32 mouse cellular contexts compared by ENCODE assay signal in the genomic region with DNA sequence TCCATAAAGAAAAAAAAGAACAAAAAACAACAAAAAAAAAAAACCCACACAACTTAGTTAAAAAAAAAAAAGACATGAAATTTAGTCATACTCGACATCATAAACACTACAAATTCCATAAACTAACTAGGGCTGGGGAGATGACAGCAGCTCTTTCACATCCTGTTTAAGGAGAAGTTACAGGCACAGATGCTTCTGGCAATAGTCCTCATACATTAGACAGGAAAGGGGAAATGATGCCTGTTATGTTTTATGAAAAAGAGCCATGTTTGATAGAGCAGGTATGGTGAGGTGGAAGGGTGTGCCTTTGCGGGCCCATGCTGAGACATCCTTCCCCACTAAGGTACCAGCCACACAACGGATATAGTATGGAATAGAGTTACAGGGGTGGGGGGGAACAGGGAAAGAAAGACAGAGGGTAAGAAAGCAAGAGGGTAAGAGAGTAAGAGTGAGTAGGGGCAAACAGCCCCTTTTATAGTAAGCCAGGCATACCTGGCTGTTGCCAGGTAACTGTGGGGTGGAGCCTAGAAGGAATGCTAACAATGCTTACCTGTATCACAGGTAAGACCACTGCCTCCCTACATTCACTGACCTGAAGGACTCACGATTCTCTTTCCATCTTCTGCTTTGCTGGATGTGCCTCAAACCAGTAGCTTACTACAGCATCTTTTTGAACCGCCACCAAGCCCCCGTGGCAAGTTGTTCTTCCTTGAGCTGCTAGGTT. TPM values are rescaled to one million over a fixed set of nuclear protein-coding genes. Genes with fewer than 3 reads are reported as not detected.
DNase-seq lines count a peak whose midpoint lies in the region; ATAC-seq lines count a peak whose summit lies in the region.
"Had no signal": no experiment of that assay in that cellular context is flagged by ENCODE, and none has a peak within 500 bp of the region (broad histone marks: within the 10 kb centered on the region; RNA-seq: fewer than 3 reads in every experiment).

No protein-coding gene starts in this region.

- WGBS in embryonic facial prominence, embryonic 14.5 days = 57% methylated on average over 6 of the region's 6 CpGs
- 65% methylated on average over 6 of the region's 6 CpGs for WGBS in embryonic facial prominence, embryonic 10.5 days
- WGBS in lung, embryonic 16.5 days = 36% methylated on average over 6 of the region's 6 CpGs
- WGBS in kidney, embryonic 16.5 days = 57% methylated on average over 6 of the region's 6 CpGs

- no peak for DNase-seq in embryonic facial prominence, embryonic 14.5 days (ENCODE audit: low spot score)
- no peak for DNase-seq in embryonic facial prominence, embryonic 10.5 days (ENCODE audit: low spot score)
- no peak for DNase-seq in lung, postnatal 4 days
- DNase-seq in A20 (ENCODE audit: low read depth, low spot score) = peak; percentile 33
- DNase-seq in retina, postnatal 1 day = no peak
- DNase-seq: adrenal gland, postnatal 10 days; adrenal gland, postnatal 36 days; B cell, adult 2 months; cerebellum, adult 18-20 months; cerebellum, adult 9-10 months; cerebellum, postnatal 25 days; embryo, embryonic 11 days; forebrain, postnatal 0 days; gastrocnemius, adult 2 months; gastrocnemius, postnatal 14 days; heart, adult 18-20 months; heart, postnatal 10 days; heart, postnatal 36 days had no signal

- H3K4me2 ChIP-seq in embryonic facial prominence, embryonic 14.5 days (ENCODE audit: low read depth, low read length) = no peak overlapping the region
- H3K4me2 ChIP-seq in lung, embryonic 16.5 days (ENCODE audit: low read depth, low read length) = no peak overlapping the region; the same call in 1 of the 2 replicates
- H3K4me2 ChIP-seq in kidney, embryonic 16.5 days (replicated peaks; ENCODE audit: low read depth, low read length) = no peak overlapping the region
- H3K4me2 ChIP-seq: embryonic facial prominence, embryonic 15.5 days; heart, embryonic 12.5 days; heart, embryonic 15.5 days; hindbrain, embryonic 14.5 days had no signal

- no peaks in the 10 kb centered on the region for H3K36me3 ChIP-seq in embryonic facial prominence, embryonic 14.5 days (ENCODE audit: control insufficient read depth, insufficient read depth, low read length)
- H3K36me3 ChIP-seq in embryonic facial prominence, embryonic 10.5 days (replicated peaks) = no peaks in the 10 kb centered on the region
- no peaks in the 10 kb centered on the region for H3K36me3 ChIP-seq in lung, embryonic 16.5 days (ENCODE audit: control insufficient read depth, insufficient read depth, low read length)
- H3K36me3 ChIP-seq in kidney, embryonic 16.5 days (ENCODE audit: insufficient read depth, low read length) = no peaks in the 10 kb centered on the region
- H3K36me3 ChIP-seq: embryonic facial prominence, embryonic 15.5 days; heart, embryonic 15.5 days; hindbrain, embryonic 10.5 days had no signal

- no peak overlapping the region for H3K9ac ChIP-seq in embryonic facial prominence, embryonic 14.5 days (ENCODE audit: low read depth, low read length)
- H3K9ac ChIP-seq in lung, embryonic 16.5 days (ENCODE audit: low read length) = no peak overlapping the region
- no peak overlapping the region for H3K9ac ChIP-seq in kidney, embryonic 16.5 days (replicated peaks; ENCODE audit: low read length)
- H3K9ac ChIP-seq: embryonic facial prominence, embryonic 15.5 days; forebrain, postnatal 0 days; heart, embryonic 12.5 days; heart, embryonic 15.5 days; hindbrain, embryonic 14.5 days had no signal

- 0 out of 2 replicates have a peak, but pooled peaks have one; percentile 37 for ATAC-seq in embryonic facial prominence, embryonic 14.5 days (ENCODE audit: low read depth)
- peak; percentile 54 for ATAC-seq in lung, embryonic 16.5 days (ENCODE audit: low read depth)
- peak; percentile 94 for ATAC-seq in megakaryocyte, adult 5-6 weeks (ENCODE audit: poor library complexity, severe bottlenecking)
- no peak for ATAC-seq in kidney, embryonic 16.5 days (ENCODE audit: low FRiP score, low TSS enrichment)
- ATAC-seq: forebrain, embryonic 14.5 days; forebrain, postnatal 0 days; hindbrain, postnatal 0 days; Patski had no signal

- no peaks in the 10 kb centered on the region for H3K9me3 ChIP-seq in embryonic facial prominence, embryonic 14.5 days (ENCODE audit: control insufficient read depth, low read length)
- no peaks in the 10 kb centered on the region for H3K9me3 ChIP-seq in embryonic facial prominence, embryonic 10.5 days
- no peaks in the 10 kb centered on the region for H3K9me3 ChIP-seq in lung, embryonic 16.5 days (ENCODE audit: control insufficient read depth, low read length)
- no peaks in the 10 kb centered on the region for H3K9me3 ChIP-seq in kidney, embryonic 16.5 days (ENCODE audit: low read length)
- H3K9me3 ChIP-seq: embryonic facial prominence, embryonic 15.5 days; G1E; heart, embryonic 12.5 days; heart, embryonic 15.5 days; hindbrain, embryonic 10.5 days had no signal

- H3K4me1 ChIP-seq in embryonic facial prominence, embryonic 14.5 days (ENCODE audit: control insufficient read depth, insufficient read depth, low read length) = no peaks in the 10 kb centered on the region
- no peaks in the 10 kb centered on the region for H3K4me1 ChIP-seq in embryonic facial prominence, embryonic 10.5 days
- H3K4me1 ChIP-seq in lung, embryonic 16.5 days (replicated peaks; ENCODE audit: control insufficient read depth, insufficient read depth, low read length) = 0 out of 2 replicates have a peak, but pooled peaks cover 2% of the 10 kb centered on the region
- no peaks in the 10 kb centered on the region for H3K4me1 ChIP-seq in kidney, embryonic 16.5 days (ENCODE audit: insufficient read depth, low read length)
- H3K4me1 ChIP-seq: embryonic facial prominence, embryonic 15.5 days; heart, embryonic 12.5 days; heart, embryonic 15.5 days; hindbrain, embryonic 10.5 days had no signal

- no peak overlapping the region for H3K4me3 ChIP-seq in embryonic facial prominence, embryonic 14.5 days (ENCODE audit: low read depth, low read length)
- H3K4me3 ChIP-seq in embryonic facial prominence, embryonic 10.5 days = no peak overlapping the region
- no peak overlapping the region for H3K4me3 ChIP-seq in lung, embryonic 16.5 days (ENCODE audit: low read length)
- no peak overlapping the region for H3K4me3 ChIP-seq in kidney, embryonic 16.5 days (ENCODE audit: low read length)
- H3K4me3 ChIP-seq: embryonic facial prominence, embryonic 15.5 days; gastrocnemius, adult 2 months; heart, embryonic 12.5 days; heart, embryonic 15.5 days; hindbrain, embryonic 10.5 days had no signal

- H3K27ac ChIP-seq in embryonic facial prominence, embryonic 14.5 days (replicated peaks; ENCODE audit: low read depth, low read length) = no peak overlapping the region
- H3K27ac ChIP-seq in embryonic facial prominence, embryonic 10.5 days (replicated peaks) = no peak overlapping the region
- H3K27ac ChIP-seq in lung, embryonic 16.5 days (ENCODE audit: low read length) = peak overlapping the region; percentile 44; the same call in 1 of the 2 replicates
- no peak overlapping the region for H3K27ac ChIP-seq in kidney, embryonic 16.5 days (ENCODE audit: low read length)
- H3K27ac ChIP-seq: embryonic facial prominence, embryonic 15.5 days; gastrocnemius, adult 2 months; heart, embryonic 15.5 days; hindbrain, embryonic 10.5 days; hindbrain, embryonic 14.5 days; hindbrain, postnatal 0 days had no signal

- no peaks in the 10 kb centered on the region for H3K27me3 ChIP-seq in embryonic facial prominence, embryonic 14.5 days (replicated peaks; ENCODE audit: control insufficient read depth, insufficient read depth, low read length)
- H3K27me3 ChIP-seq in embryonic facial prominence, embryonic 10.5 days (replicated peaks; ENCODE audit: low read depth, poor library complexity, severe bottlenecking) = no peaks in the 10 kb centered on the region
- no peaks in the 10 kb centered on the region for H3K27me3 ChIP-seq in lung, embryonic 16.5 days (ENCODE audit: control insufficient read depth, insufficient read depth, low read depth, low read length)
- no peaks in the 10 kb centered on the region for H3K27me3 ChIP-seq in kidney, embryonic 16.5 days (ENCODE audit: insufficient read depth, low read length)
- H3K27me3 ChIP-seq: embryonic facial prominence, embryonic 15.5 days; heart, embryonic 12.5 days; heart, embryonic 15.5 days; Patski had no signal

RNA-seq across cellular contexts. Expression of gene Fdxacb1, which starts 6.4 kb away (rescaled TPM):
- 10.2 and 14.2 TPM in 2 replicates for polyA plus RNA-seq in embryonic facial prominence, embryonic 14.5 days (2014; fragmentation: Nextera tagmentation; extraction: Ambion mirVana)
- 13.2 and 13.4 TPM in 2 replicates for polyA plus RNA-seq in embryonic facial prominence, embryonic 10.5 days (2016; fragmentation: Nextera tagmentation; extraction: Ambion mirVana)
- polyA plus RNA-seq in lung, embryonic 16.5 days (2015; fragmentation: Nextera tagmentation; extraction: Ambion mirVana) = 13.8 and 15.0 TPM in 2 replicates
- total RNA-seq in megakaryocyte, adult 5-6 weeks (2015) = 5.8 and 6.4 TPM in 2 replicates
- total RNA-seq in megakaryocyte, adult 5-6 weeks (2017) = 4.7 and 4.8 TPM in 2 replicates
- polyA plus RNA-seq in kidney, embryonic 16.5 days (2015; fragmentation: Nextera tagmentation; extraction: Ambion mirVana) = 13.0 and 13.1 TPM in 2 replicates

RNA-seq across cellular contexts. Expression of gene Hspb2, which starts 9.5 kb away (rescaled TPM):
- 112 and 136 TPM in 2 replicates for polyA plus RNA-seq in embryonic facial prominence, embryonic 14.5 days (2014; fragmentation: Nextera tagmentation; extraction: Ambion mirVana)
- 2.8 and 3.7 TPM in 2 replicates for polyA plus RNA-seq in embryonic facial prominence, embryonic 10.5 days (2016; fragmentation: Nextera tagmentation; extraction: Ambion mirVana)
- 21.1 and 26.2 TPM in 2 replicates for polyA plus RNA-seq in lung, embryonic 16.5 days (2015; fragmentation: Nextera tagmentation; extraction: Ambion mirVana)
- not detected in 2 replicates for total RNA-seq in megakaryocyte, adult 5-6 weeks (2015)
- not detected in 2 replicates for total RNA-seq in megakaryocyte, adult 5-6 weeks (2017)
- 5.2 and 6.0 TPM in 2 replicates for polyA plus RNA-seq in kidney, embryonic 16.5 days (2015; fragmentation: Nextera tagmentation; extraction: Ambion mirVana)
- total RNA-seq: CH12.LX, G1E had no signal
- polyA plus RNA-seq: forebrain, embryonic 11.5 days; G1E had no signal

RNA-seq across cellular contexts. Expression of gene Cryab, which starts 10.6 kb away (rescaled TPM):
- 218 and 275 TPM in 2 replicates for polyA plus RNA-seq in embryonic facial prominence, embryonic 14.5 days (2014; fragmentation: Nextera tagmentation; extraction: Ambion mirVana)
- 12.3 and 12.9 TPM in 2 replicates for polyA plus RNA-seq in embryonic facial prominence, embryonic 10.5 days (2016; fragmentation: Nextera tagmentation; extraction: Ambion mirVana)
- 173 and 174 TPM in 2 replicates for polyA plus RNA-seq in lung, embryonic 16.5 days (2015; fragmentation: Nextera tagmentation; extraction: Ambion mirVana)
- total RNA-seq in megakaryocyte, adult 5-6 weeks (2015) = 1.8 and 3.9 TPM in 2 replicates
- 0.62 and 3.1 TPM in 2 replicates for total RNA-seq in megakaryocyte, adult 5-6 weeks (2017)
- polyA plus RNA-seq in kidney, embryonic 16.5 days (2015; fragmentation: Nextera tagmentation; extraction: Ambion mirVana) = 54.3 and 57.4 TPM in 2 replicates
- total RNA-seq: CH12.LX had no signal
- polyA plus RNA-seq: G1E had no signal

RNA-seq across cellular contexts. Expression of gene Alg9, which starts 13.1 kb away (rescaled TPM):
- polyA plus RNA-seq in embryonic facial prominence, embryonic 14.5 days (2014; fragmentation: Nextera tagmentation; extraction: Ambion mirVana) = 35.7 and 38.2 TPM in 2 replicates
- polyA plus RNA-seq in embryonic facial prominence, embryonic 10.5 days (2016; fragmentation: Nextera tagmentation; extraction: Ambion mirVana) = 40.1 and 41.2 TPM in 2 replicates
- 35.0 and 39.0 TPM in 2 replicates for polyA plus RNA-seq in lung, embryonic 16.5 days (2015; fragmentation: Nextera tagmentation; extraction: Ambion mirVana)
- 13.1 and 14.3 TPM in 2 replicates for total RNA-seq in megakaryocyte, adult 5-6 weeks (2015)
- total RNA-seq in megakaryocyte, adult 5-6 weeks (2017) = 13.4 and 15.1 TPM in 2 replicates
- 41.8 and 44.3 TPM in 2 replicates for polyA plus RNA-seq in kidney, embryonic 16.5 days (2015; fragmentation: Nextera tagmentation; extraction: Ambion mirVana)

RNA-seq across cellular contexts. Expression of gene 1110032A03Rik, which starts 13.6 kb away (rescaled TPM):
- polyA plus RNA-seq in embryonic facial prominence, embryonic 14.5 days (2014; fragmentation: Nextera tagmentation; extraction: Ambion mirVana) = 32.5 and 41.2 TPM in 2 replicates
- 23.0 and 28.3 TPM in 2 replicates for polyA plus RNA-seq in embryonic facial prominence, embryonic 10.5 days (2016; fragmentation: Nextera tagmentation; extraction: Ambion mirVana)
- polyA plus RNA-seq in lung, embryonic 16.5 days (2015; fragmentation: Nextera tagmentation; extraction: Ambion mirVana) = 46.3 and 51.8 TPM in 2 replicates
- total RNA-seq in megakaryocyte, adult 5-6 weeks (2015) = 14.7 and 15.1 TPM in 2 replicates
- total RNA-seq in megakaryocyte, adult 5-6 weeks (2017) = 10.6 and 14.2 TPM in 2 replicates
- polyA plus RNA-seq in kidney, embryonic 16.5 days (2015; fragmentation: Nextera tagmentation; extraction: Ambion mirVana) = 33.1 and 40.4 TPM in 2 replicates
